Mouse (Mus musculus) liver (tissue): ENCODE measurements around the gene Hoxa2.
A peak's percentile ranks its signal among the peaks of the same experiment; 100 is the strongest.

Experiments
- DNase-seq: peaks from one replicate; pipeline ENCODE4 v3.0.0-alpha.2; 2020; ENCODE audit warnings: mixed read lengths

Gene Hoxa2

GRCm38 (mm10) chr6:52163366-52164031 lies 1.1 kb downstream of the Hoxa2 start:
- DNase-seq = no peak

- no peak for DNase-seq
These were observed 1.8 kb downstream of the Hoxa2 start for GRCm38 (mm10) chr6:52162611-52163365.

GRCm38 (mm10) chr6:52162093-52162380 lies 2.6 kb downstream of the Hoxa2 start:
- no peak for DNase-seq

- DNase-seq = no peak
These were observed 3.1 kb downstream of the Hoxa2 start for GRCm38 (mm10) chr6:52161336-52162092.

- DNase-seq = no peak
These were observed 3.9 kb downstream of the Hoxa2 start for GRCm38 (mm10) chr6:52160511-52161335.

GRCm38 (mm10) chr6:52159979-52160378 lies 4.7 kb downstream of the Hoxa2 start:
- no peak for DNase-seq

- DNase-seq = no peak
These were observed 5.4 kb downstream of the Hoxa2 start for GRCm38 (mm10) chr6:52159164-52159761.

GRCm38 (mm10) chr6:52158276-52159051 lies 6.2 kb downstream of the Hoxa2 start, which contains the start of gene Hoxa1:
Gene Hoxa1, minus strand, starts transcription at chr6:52158317.
- DNase-seq = peak; percentile 72

- no peak for DNase-seq
These were observed 7.0 kb downstream of the Hoxa2 start for GRCm38 (mm10) chr6:52157466-52158275.

GRCm38 (mm10) chr6:52156551-52157200 lies 8.0 kb downstream of the Hoxa2 start:
- no peak for DNase-seq

- no peak for DNase-seq
These were observed 9.2 kb downstream of the Hoxa2 start for GRCm38 (mm10) chr6:52155471-52155870.

- DNase-seq = no peak
These were observed 10.6 kb downstream of the Hoxa2 start for GRCm38 (mm10) chr6:52154044-52154443.

- no peak for DNase-seq
These were observed 11.4 kb downstream of the Hoxa2 start for GRCm38 (mm10) chr6:52153270-52153669.

- no peak for DNase-seq
These were observed 12.1 kb downstream of the Hoxa2 start for GRCm38 (mm10) chr6:52152226-52153193.

- DNase-seq = no peak
These were observed 13.1 kb downstream of the Hoxa2 start for GRCm38 (mm10) chr6:52151571-52151970.

- no peak for DNase-seq
These were observed 14.1 kb downstream of the Hoxa2 start for GRCm38 (mm10) chr6:52150401-52150966.

- no peak for DNase-seq
These were observed 25.5 kb downstream of the Hoxa2 start for GRCm38 (mm10) chr6:52139115-52139514.

GRCm38 (mm10) chr6:52138576-52138975 lies 26.1 kb downstream of the Hoxa2 start:
- DNase-seq = no peak
